Mouse (Mus musculus): ENCODE results near the gene Cbfa2t2. TPM values are rescaled to one million over a fixed set of nuclear protein-coding genes. Genes with fewer than 3 reads are reported as not detected.

The Cbfa2t2 gene
- polyA plus RNA-seq, 1 experiment = 5.1 TPM

DNA sequence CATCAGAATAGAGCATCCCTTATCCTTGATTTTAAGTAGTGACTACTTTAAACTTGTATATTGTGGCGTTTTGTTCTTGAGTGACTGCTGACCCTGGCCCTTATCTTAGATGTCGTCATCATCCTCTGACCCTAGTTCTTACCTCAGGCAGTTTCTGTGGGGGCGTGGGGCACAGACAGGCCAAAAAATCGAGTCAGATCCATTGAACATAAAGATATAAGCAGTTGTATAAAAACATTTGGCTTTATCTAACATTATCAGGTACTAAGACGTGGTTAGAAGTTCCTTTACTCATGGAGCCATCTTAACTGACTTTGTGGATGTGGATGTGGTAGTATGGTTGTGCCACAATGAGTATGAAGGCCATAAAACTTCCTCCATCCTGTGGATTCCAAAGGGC, 86.1 kb downstream of the Cbfa2t2 start:
- H3K4me3 ChIP-seq (ENCODE audit: extremely low read depth, insufficient read depth, insufficient read length) = no peak overlapping the region
- no peak overlapping the region for H3K27ac ChIP-seq (ENCODE audit: insufficient read depth, low read length)
- peaks cover 20% of the 10 kb centered on the region for H3K36me3 ChIP-seq (ENCODE audit: control insufficient read depth, insufficient read depth, low read length)
- no peaks in the 10 kb centered on the region for H3K27me3 ChIP-seq (ENCODE audit: control insufficient read depth, insufficient read depth, low read length)
- H3K4me1 ChIP-seq (ENCODE audit: control insufficient read depth, insufficient read depth, insufficient read length) = no peaks in the 10 kb centered on the region
- TF ChIP-seq POLR2A (IDR thresholded peaks at IDR 0.05; ENCODE audit: low read depth, low read length) (no peak), CTCF (IDR thresholded peaks at IDR 0.05; ENCODE audit: extremely low read depth, insufficient read depth, insufficient read length, insufficient replicate concordance) (no peak)
- 82% methylated on average over 5 of the region's 5 CpGs for WGBS
- DNase-seq (ENCODE audit: low read depth in 1 of 2, low spot score in 2 of 2) = no peak

DNA sequence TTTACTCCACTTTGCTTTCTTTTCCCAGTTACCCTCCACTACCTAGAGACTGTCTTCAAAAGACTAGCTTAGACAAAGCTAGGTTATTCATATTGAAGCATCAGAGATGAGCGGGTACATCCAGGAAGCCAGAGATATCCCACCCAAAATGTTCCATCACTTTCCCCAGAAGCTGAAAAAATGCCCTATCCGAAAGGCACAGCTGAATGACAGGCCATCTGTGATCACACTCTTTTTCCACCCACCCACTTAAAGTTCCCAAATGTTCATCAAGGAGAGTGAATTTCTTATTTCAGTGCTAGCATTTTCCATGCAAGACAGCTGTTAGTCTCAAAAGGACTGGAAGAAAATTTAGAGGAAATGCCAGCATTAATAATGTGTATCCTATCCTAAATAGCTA, 89.0 kb downstream of the Cbfa2t2 start:
- Histone ChIP-seq H3K27ac (ENCODE audit: insufficient read depth, low read length) (no peak overlapping the region), H3K36me3 (ENCODE audit: control insufficient read depth, insufficient read depth, low read length) (peaks cover 24% of the 10 kb centered on the region), H3K27me3 (ENCODE audit: control insufficient read depth, insufficient read depth, low read length) (no peaks in the 10 kb centered on the region), H3K4me1 (ENCODE audit: control insufficient read depth, insufficient read depth, insufficient read length) (no peaks in the 10 kb centered on the region), H3K4me3 (ENCODE audit: extremely low read depth, insufficient read depth, insufficient read length) (no peak overlapping the region)
- TF ChIP-seq CTCF (IDR thresholded peaks at IDR 0.05; ENCODE audit: extremely low read depth, insufficient read depth, insufficient read length, insufficient replicate concordance) (no peak), POLR2A (IDR thresholded peaks at IDR 0.05; ENCODE audit: low read depth, low read length) (no peak)
- DNase-seq (ENCODE audit: low read depth in 1 of 2, low spot score in 2 of 2) = no peak
- WGBS = 82% methylated on average over 2 of the region's 2 CpGs

GRCm38 (mm10) chr2:154526531-154526930, 90.2 kb downstream of the Cbfa2t2 start:
- H3K27ac ChIP-seq (ENCODE audit: insufficient read depth, low read length) = no peak overlapping the region
- H3K4me3 ChIP-seq (ENCODE audit: extremely low read depth, insufficient read depth, insufficient read length) = no peak overlapping the region
- DNase-seq (ENCODE audit: low read depth in 1 of 2, low spot score in 2 of 2) = no peak
- H3K4me1 ChIP-seq (ENCODE audit: control insufficient read depth, insufficient read depth, insufficient read length) = no peaks in the 10 kb centered on the region
- no peaks in the 10 kb centered on the region for H3K27me3 ChIP-seq (ENCODE audit: control insufficient read depth, insufficient read depth, low read length)
- no peak for TF ChIP-seq POLR2A (IDR thresholded peaks at IDR 0.05; ENCODE audit: low read depth, low read length)
- TF ChIP-seq CTCF (IDR thresholded peaks at IDR 0.05; ENCODE audit: extremely low read depth, insufficient read depth, insufficient read length, insufficient replicate concordance) = no peak
- H3K36me3 ChIP-seq (ENCODE audit: control insufficient read depth, insufficient read depth, low read length) = peaks cover 29% of the 10 kb centered on the region
- WGBS = 85% methylated on average over 3 of the region's 3 CpGs

GRCm38 (mm10) chr2:154532888-154533287, 96.6 kb downstream of the Cbfa2t2 start:
- Histone ChIP-seq H3K27me3 (ENCODE audit: control insufficient read depth, insufficient read depth, low read length) (no peaks in the 10 kb centered on the region), H3K27ac (ENCODE audit: insufficient read depth, low read length) (no peak overlapping the region), H3K4me3 (ENCODE audit: extremely low read depth, insufficient read depth, insufficient read length) (no peak overlapping the region), H3K4me1 (ENCODE audit: control insufficient read depth, insufficient read depth, insufficient read length) (no peaks in the 10 kb centered on the region), H3K36me3 (ENCODE audit: control insufficient read depth, insufficient read depth, low read length) (peaks cover 24% of the 10 kb centered on the region)
- TF ChIP-seq CTCF (IDR thresholded peaks at IDR 0.05; ENCODE audit: extremely low read depth, insufficient read depth, insufficient read length, insufficient replicate concordance) (no peak), POLR2A (IDR thresholded peaks at IDR 0.05; ENCODE audit: low read depth, low read length) (no peak)
- DNase-seq (ENCODE audit: low read depth in 1 of 2, low spot score in 2 of 2) = no peak
- WGBS = 83% methylated on average over 3 of the region's 3 CpGs

GRCm38 (mm10) chr2:154534704-154535270, 98.5 kb downstream of the Cbfa2t2 start:
- DNase-seq (ENCODE audit: low read depth in 1 of 2, low spot score in 2 of 2) = no peak
- Histone ChIP-seq H3K4me3 (ENCODE audit: extremely low read depth, insufficient read depth, insufficient read length) (no peak overlapping the region), H3K27ac (ENCODE audit: insufficient read depth, low read length) (no peak overlapping the region), H3K36me3 (ENCODE audit: control insufficient read depth, insufficient read depth, low read length) (peaks cover 17% of the 10 kb centered on the region), H3K4me1 (ENCODE audit: control insufficient read depth, insufficient read depth, insufficient read length) (no peaks in the 10 kb centered on the region), H3K27me3 (ENCODE audit: control insufficient read depth, insufficient read depth, low read length) (no peaks in the 10 kb centered on the region)
- TF ChIP-seq CTCF (IDR thresholded peaks at IDR 0.05; ENCODE audit: extremely low read depth, insufficient read depth, insufficient read length, insufficient replicate concordance) (no peak), POLR2A (IDR thresholded peaks at IDR 0.05; ENCODE audit: low read depth, low read length) (no peak)
- 94% methylated on average over 12 of the region's 12 CpGs for WGBS

GRCm38 (mm10) chr2:154538310-154538709, 102.0 kb downstream of the Cbfa2t2 start:
- Histone ChIP-seq H3K4me1 (ENCODE audit: control insufficient read depth, insufficient read depth, insufficient read length) (no peaks in the 10 kb centered on the region), H3K27me3 (ENCODE audit: control insufficient read depth, insufficient read depth, low read length) (no peaks in the 10 kb centered on the region), H3K36me3 (ENCODE audit: control insufficient read depth, insufficient read depth, low read length) (peaks cover 7% of the 10 kb centered on the region), H3K27ac (ENCODE audit: insufficient read depth, low read length) (no peak overlapping the region), H3K4me3 (ENCODE audit: extremely low read depth, insufficient read depth, insufficient read length) (no peak overlapping the region)
- no peak for DNase-seq (ENCODE audit: low read depth in 1 of 2, low spot score in 2 of 2)
- TF ChIP-seq POLR2A (IDR thresholded peaks at IDR 0.05; ENCODE audit: low read depth, low read length) (no peak), CTCF (IDR thresholded peaks at IDR 0.05; ENCODE audit: extremely low read depth, insufficient read depth, insufficient read length, insufficient replicate concordance) (no peak)
- WGBS = 90% methylated on average over 2 of the region's 2 CpGs

DNA sequence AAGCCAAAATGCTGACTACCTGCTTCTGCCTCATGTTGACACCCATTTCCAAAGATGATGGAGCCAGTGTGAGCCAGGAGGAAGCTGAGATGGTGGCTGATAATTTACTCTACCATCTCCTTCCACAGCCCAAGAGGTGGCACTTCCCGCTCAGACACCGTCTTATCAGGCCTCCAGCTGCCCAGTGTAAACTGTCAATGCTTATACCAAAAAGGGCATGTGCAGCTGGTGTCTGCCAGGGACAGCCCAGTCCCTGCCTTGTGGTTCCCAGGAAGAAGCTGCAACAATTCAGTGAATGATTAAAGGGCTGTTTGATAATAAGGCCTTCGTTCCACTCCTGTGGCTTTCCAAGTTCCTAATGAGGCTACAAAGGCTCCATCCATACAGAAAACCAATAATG, 102.4 kb downstream of the Cbfa2t2 start:
- WGBS = 81% methylated on average over 3 of the region's 3 CpGs

More for the DNA sequence above, 102.4 kb downstream of the Cbfa2t2 start:
- no peaks in the 10 kb centered on the region for H3K4me1 ChIP-seq (ENCODE audit: control insufficient read depth, insufficient read depth, insufficient read length)
- TF ChIP-seq CTCF (IDR thresholded peaks at IDR 0.05; ENCODE audit: extremely low read depth, insufficient read depth, insufficient read length, insufficient replicate concordance) (no peak), POLR2A (IDR thresholded peaks at IDR 0.05; ENCODE audit: low read depth, low read length) (no peak)
- H3K27me3 ChIP-seq (ENCODE audit: control insufficient read depth, insufficient read depth, low read length) = no peaks in the 10 kb centered on the region
- no peak for DNase-seq (ENCODE audit: low read depth in 1 of 2, low spot score in 2 of 2)
- H3K4me3 ChIP-seq (ENCODE audit: extremely low read depth, insufficient read depth, insufficient read length) = no peak overlapping the region
- peaks cover 7% of the 10 kb centered on the region for H3K36me3 ChIP-seq (ENCODE audit: control insufficient read depth, insufficient read depth, low read length)
- H3K27ac ChIP-seq (ENCODE audit: insufficient read depth, low read length) = no peak overlapping the region
